In genomic region chr2:73893473-73894270, GRCm38 (mm10) we compare ENCODE assay signal across 8 mouse cellular contexts. TPM values are rescaled to one million over a fixed set of nuclear protein-coding genes. Genes with fewer than 3 reads are reported as not detected.
DNase-seq lines count a peak whose midpoint lies in the region; ATAC-seq and TF ChIP-seq lines count a peak whose summit lies in the region.

No protein-coding gene starts in this region.

- WGBS in hindbrain, embryonic 16.5 days = 68% methylated on average over 22 of the region's 22 CpGs
- 63% methylated on average over 22 of the region's 22 CpGs for WGBS in midbrain, postnatal 0 days

- no peaks in the 10 kb centered on the region for H3K27me3 ChIP-seq in erythroblast, embryonic 14.5 days (ENCODE audit: control insufficient read depth)
- H3K27me3 ChIP-seq in hindbrain, embryonic 16.5 days (replicated peaks; ENCODE audit: control insufficient read depth, insufficient read depth, low read length) = no peaks in the 10 kb centered on the region
- no peaks in the 10 kb centered on the region for H3K27me3 ChIP-seq in midbrain, postnatal 0 days (ENCODE audit: insufficient read depth, low read length)

- H3K9me3 ChIP-seq in erythroblast, embryonic 14.5 days (ENCODE audit: control insufficient read depth, low read length) = no peaks in the 10 kb centered on the region
- H3K9me3 ChIP-seq in hindbrain, embryonic 16.5 days (ENCODE audit: control insufficient read depth, low read length) = no peaks in the 10 kb centered on the region
- H3K9me3 ChIP-seq in midbrain, postnatal 0 days (ENCODE audit: low read length) = no peaks in the 10 kb centered on the region

- peak overlapping the region; percentile 79; the same call in 1 of the 2 replicates for H3K9ac ChIP-seq in hindbrain, embryonic 16.5 days (ENCODE audit: low read depth, low read length)
- H3K9ac ChIP-seq in midbrain, postnatal 0 days (replicated peaks; ENCODE audit: low read length, poor library complexity, severe bottlenecking) = peak overlapping the region; percentile 66

- peak overlapping the region; percentile 74 for H3K4me3 ChIP-seq in erythroblast, embryonic 14.5 days (replicated peaks)
- H3K4me3 ChIP-seq in hindbrain, embryonic 16.5 days (ENCODE audit: low read length) = peak overlapping the region; percentile 70
- H3K4me3 ChIP-seq in midbrain, postnatal 0 days (ENCODE audit: low read depth, low read length) = peak overlapping the region; percentile 97

- H3K27ac ChIP-seq in hindbrain, embryonic 16.5 days (ENCODE audit: low read depth, low read length) = peak overlapping the region; percentile 89; the same call in 1 of the 2 replicates
- H3K27ac ChIP-seq in midbrain, postnatal 0 days (ENCODE audit: low read depth, low read length) = peak overlapping the region; percentile 88

- H3K4me2 ChIP-seq in hindbrain, embryonic 16.5 days (ENCODE audit: low read length) = peak overlapping the region; percentile 62
- H3K4me2 ChIP-seq in midbrain, postnatal 0 days (ENCODE audit: low read depth, low read length, poor library complexity, severe bottlenecking) = peak overlapping the region; percentile 53

- DNase-seq in thymus, postnatal 14 days = peak; percentile 12
- DNase-seq in thymus, postnatal 10 days (ENCODE audit: low spot score in 2 of 2) = no peak
- peak; percentile 23 for DNase-seq in midbrain, postnatal 0 days (ENCODE audit: low spot score)
- DNase-seq in urinary bladder, postnatal 36 days (ENCODE audit: low spot score in 2 of 2) = no peak
- DNase-seq in urinary bladder, postnatal 14 days (ENCODE audit: low spot score) = no peak

- no peak for TF ChIP-seq CTCF in midbrain, postnatal 0 days (IDR thresholded peaks at IDR 0.05)

- H3K36me3 ChIP-seq in erythroblast, embryonic 14.5 days (ENCODE audit: control insufficient read depth) = peaks cover 9% of the 10 kb centered on the region
- no peaks in the 10 kb centered on the region for H3K36me3 ChIP-seq in hindbrain, embryonic 16.5 days (ENCODE audit: control insufficient read depth, insufficient read depth, low read length)
- no peaks in the 10 kb centered on the region for H3K36me3 ChIP-seq in midbrain, postnatal 0 days (ENCODE audit: insufficient read depth, low read length)

- no peak for ATAC-seq in erythroblast, adult 5-6 weeks (replicated peaks; ENCODE audit: low FRiP score, poor library complexity, severe bottlenecking)
- no peak for ATAC-seq in hindbrain, embryonic 16.5 days
- ATAC-seq in midbrain, postnatal 0 days (ENCODE audit: low FRiP score) = no peak

- H3K4me1 ChIP-seq in erythroblast, embryonic 14.5 days (ENCODE audit: control insufficient read depth) = peaks cover 31% of the 10 kb centered on the region
- H3K4me1 ChIP-seq in hindbrain, embryonic 16.5 days (ENCODE audit: control insufficient read depth, insufficient read depth, low read depth, low read length) = peaks cover 6% of the 10 kb centered on the region
- no peaks in the 10 kb centered on the region for H3K4me1 ChIP-seq in midbrain, postnatal 0 days (ENCODE audit: insufficient read depth, low read length)

RNA-seq across cellular contexts. Expression of gene Atf2, which starts 1.2 kb away (rescaled TPM):
- 0.33 and 0.43 TPM in 2 replicates for polyA plus RNA-seq in erythroblast, embryonic 14.5 days (2012)
- 90.5 and 111 TPM in 2 replicates for total RNA-seq in erythroblast, adult 5-6 weeks (2015; ENCODE audit: low replicate concordance)
- 74.7 and 81.4 TPM in 2 replicates for total RNA-seq in erythroblast, adult 5-6 weeks (2017; ENCODE audit: low replicate concordance)
- 97.1 and 103 TPM in 2 replicates for polyA plus RNA-seq in hindbrain, embryonic 16.5 days (2015; fragmentation: Nextera tagmentation; extraction: Ambion mirVana)
- total RNA-seq in midbrain, postnatal 0 days (2014; rRNA removed) = 82.3 and 101 TPM in 2 replicates
- 76.8 and 90.6 TPM in 2 replicates for polyA plus RNA-seq in midbrain, postnatal 0 days (2015; fragmentation: Nextera tagmentation; extraction: Ambion mirVana)

RNA-seq across cellular contexts. Expression of gene Atp5g3, which starts 17.5 kb away (rescaled TPM):
- polyA plus RNA-seq in erythroblast, embryonic 14.5 days (2012) = 122 and 165 TPM in 2 replicates
- total RNA-seq in erythroblast, adult 5-6 weeks (2015; ENCODE audit: low replicate concordance) = 202 and 209 TPM in 2 replicates
- total RNA-seq in erythroblast, adult 5-6 weeks (2017; ENCODE audit: low replicate concordance) = 33.8 and 49.8 TPM in 2 replicates
- 1,200 and 1,339 TPM in 2 replicates for polyA plus RNA-seq in hindbrain, embryonic 16.5 days (2015; fragmentation: Nextera tagmentation; extraction: Ambion mirVana)
- 230 and 273 TPM in 2 replicates for total RNA-seq in midbrain, postnatal 0 days (2014; rRNA removed)
- 1,303 and 1,321 TPM in 2 replicates for polyA plus RNA-seq in midbrain, postnatal 0 days (2015; fragmentation: Nextera tagmentation; extraction: Ambion mirVana)

Comparison
In these comparisons a context has a peak if more than half of its experiments do, and no peak if none do; other contexts are left out.
1. DNase-seq: peak in thymus, postnatal 14 days (single experiment) and midbrain, postnatal 0 days (single experiment); none in thymus, postnatal 10 days (0 of 2), urinary bladder, postnatal 36 days (0 of 2) and urinary bladder, postnatal 14 days (single experiment).
2. RNA of gene Atf2, which starts 1.2 kb away (polyA plus RNA-seq): 97.1 to 103 TPM in hindbrain, embryonic 16.5 days and 76.8 to 90.6 TPM in midbrain, postnatal 0 days; 0.33 to 0.43 TPM in erythroblast, embryonic 14.5 days; every median in the first group is over 10 times any median in the second.
3. Peak in every context shown above with its lines, with median percentiles within 50 percentile points of each other: H3K4me3 ChIP-seq.